Comparison of ENCODE assay signal across 8 mouse cellular contexts in genomic region chr10:29146858-29147640, GRCm38 (mm10). TPM values are rescaled to one million over a fixed set of nuclear protein-coding genes. Genes with fewer than 3 reads are reported as not detected.
DNase-seq lines count a peak whose midpoint lies in the region; ATAC-seq and TF ChIP-seq lines count a peak whose summit lies in the region.

No protein-coding gene starts in this region.

- intact Hi-C loops in heart, postnatal 14 days (cut with DNase I) = no loop called here

- H3K9me3 ChIP-seq in G1E (replicated peaks) = no peaks in the 10 kb centered on the region
- H3K9me3 ChIP-seq in forebrain, embryonic 16.5 days (ENCODE audit: control insufficient read depth, low read length) = no peaks in the 10 kb centered on the region
- H3K9me3 ChIP-seq in liver, embryonic 15.5 days (replicated peaks) = no peaks in the 10 kb centered on the region
- no peaks in the 10 kb centered on the region for H3K9me3 ChIP-seq in neural tube, embryonic 15.5 days (replicated peaks)

- peaks cover 4% of the 10 kb centered on the region for H3K36me3 ChIP-seq in G1E (replicated peaks)
- H3K36me3 ChIP-seq in forebrain, embryonic 16.5 days (ENCODE audit: control insufficient read depth, insufficient read depth) = peaks cover 9% of the 10 kb centered on the region
- no peaks in the 10 kb centered on the region for H3K36me3 ChIP-seq in liver, embryonic 15.5 days (replicated peaks)
- no peaks in the 10 kb centered on the region; the same call in 1 of the 2 replicates for H3K36me3 ChIP-seq in neural tube, embryonic 15.5 days

- peak overlapping the region; percentile 96 for H3K27ac ChIP-seq in forebrain, embryonic 16.5 days (ENCODE audit: low read length)
- H3K27ac ChIP-seq in liver, embryonic 15.5 days (replicated peaks) = no peak overlapping the region
- H3K27ac ChIP-seq in neural tube, embryonic 15.5 days (replicated peaks) = peak overlapping the region; percentile 94

- peak; percentile 76 for ATAC-seq in G1E (ENCODE audit: extremely low read depth, insufficient number of reproducible peaks, low FRiP score, poor library complexity, severe bottlenecking)
- ATAC-seq in forebrain, embryonic 16.5 days = peak; percentile 76
- ATAC-seq in liver, embryonic 15.5 days (ENCODE audit: insufficient read depth) = peak; percentile 70
- ATAC-seq in neural tube, embryonic 15.5 days (ENCODE audit: low FRiP score) = peak; percentile 82

- WGBS in forebrain, embryonic 16.5 days = under 1% methylated on average over 61 of the region's 65 CpGs
- WGBS in large intestine, adult 2 months = 2% methylated on average over 64 of the region's 65 CpGs
- 1% methylated on average over 63 of the region's 65 CpGs for WGBS in liver, embryonic 15.5 days (ENCODE audit: insufficient replicate concordance)
- under 1% methylated on average over 56 of the region's 65 CpGs for WGBS in neural tube, embryonic 15.5 days

- peak overlapping the region; percentile 92 for H3K9ac ChIP-seq in forebrain, embryonic 16.5 days (replicated peaks; ENCODE audit: low read depth, low read length)
- no peak overlapping the region for H3K9ac ChIP-seq in liver, embryonic 15.5 days
- H3K9ac ChIP-seq in neural tube, embryonic 15.5 days (replicated peaks) = peak overlapping the region; percentile 77

- H3K27me3 ChIP-seq in G1E (ENCODE audit: insufficient read depth, low read length) = peaks cover 8% of the 10 kb centered on the region; the same call in 1 of the 2 replicates
- H3K27me3 ChIP-seq in forebrain, embryonic 16.5 days (replicated peaks; ENCODE audit: control insufficient read depth, insufficient read depth, low read length) = no peaks in the 10 kb centered on the region
- H3K27me3 ChIP-seq in liver, embryonic 15.5 days = peaks cover 69% of the 10 kb centered on the region
- H3K27me3 ChIP-seq in neural tube, embryonic 15.5 days (replicated peaks) = no peaks in the 10 kb centered on the region

- peak overlapping the region; percentile 74 for H3K4me3 ChIP-seq in G1E (ENCODE audit: low read depth, low read length)
- peak overlapping the region; percentile 88 for H3K4me3 ChIP-seq in forebrain, embryonic 16.5 days (replicated peaks; ENCODE audit: low read length)
- H3K4me3 ChIP-seq in liver, embryonic 15.5 days (replicated peaks) = peak overlapping the region; percentile 37
- peak overlapping the region; percentile 76 for H3K4me3 ChIP-seq in neural tube, embryonic 15.5 days (replicated peaks)

- peaks cover 27% of the 10 kb centered on the region for H3K4me1 ChIP-seq in G1E (ENCODE audit: insufficient read depth, low read depth, low read length)
- peaks cover 30% of the 10 kb centered on the region for H3K4me1 ChIP-seq in forebrain, embryonic 16.5 days (replicated peaks; ENCODE audit: control insufficient read depth, insufficient read depth, low read length)
- H3K4me1 ChIP-seq in liver, embryonic 15.5 days (replicated peaks) = 0 out of 2 replicates have a peak, but pooled peaks cover 9% of the 10 kb centered on the region
- H3K4me1 ChIP-seq in neural tube, embryonic 15.5 days = peaks cover 39% of the 10 kb centered on the region

- TF ChIP-seq CTCF in G1E (IDR thresholded peaks at IDR 0.05; ENCODE audit: low read depth, low read length) = no peak

- peak overlapping the region; percentile 96 for H3K4me2 ChIP-seq in forebrain, embryonic 16.5 days (ENCODE audit: low read length)
- peak overlapping the region; percentile 62 for H3K4me2 ChIP-seq in liver, embryonic 15.5 days
- H3K4me2 ChIP-seq in neural tube, embryonic 15.5 days = peak overlapping the region; percentile 65

- DNase-seq in G1E (ENCODE audit: low spot score) = peak; percentile 77
- DNase-seq in cerebellum, adult 11-12 months = peak; percentile 85
- DNase-seq in heart, postnatal 14 days = peak; percentile 64 to 82
- peak; percentile 7 for DNase-seq in large intestine, adult 2 months (ENCODE audit: low read depth, low spot score)
- DNase-seq in thymus, postnatal 14 days = peak; percentile 46

RNA-seq across cellular contexts. Expression of gene Soga3, which starts 3.4 kb away (rescaled TPM):
- total RNA-seq in G1E (2014; fragmentation: Nextera tagmentation) (2.0 TPM in 2 replicates), G1E (2017) (1.3 and 2.2 TPM in 2 replicates)
- 11.7 and 17.6 TPM in 2 replicates for polyA plus RNA-seq in G1E (2012)
- polyA plus RNA-seq in forebrain, embryonic 16.5 days (2015; fragmentation: Nextera tagmentation; extraction: Ambion mirVana) = 101 and 106 TPM in 2 replicates
- not detected for total RNA-seq in heart, postnatal 14 days (2021)
- 0.33 and 0.40 TPM in 2 replicates for polyA plus RNA-seq in large intestine, adult 2 months (2012; rRNA removed)
- 0.08 and 0.10 TPM in 2 replicates for polyA plus RNA-seq in liver, embryonic 15.5 days (2015; fragmentation: Nextera tagmentation; extraction: Ambion mirVana)
- polyA plus RNA-seq in neural tube, embryonic 15.5 days (2015; fragmentation: Nextera tagmentation; extraction: Ambion mirVana) = 107 and 125 TPM in 2 replicates

RNA-seq across cellular contexts. Expression of gene Gm49353, which starts 51.7 kb away (rescaled TPM):
- total RNA-seq in G1E (2014; fragmentation: Nextera tagmentation) (not detected in 2 replicates), G1E (2017) (not detected in 2 replicates)
- not detected in 2 replicates for polyA plus RNA-seq in G1E (2012)
- polyA plus RNA-seq in forebrain, embryonic 16.5 days (2015; fragmentation: Nextera tagmentation; extraction: Ambion mirVana) = 16.3 and 18.5 TPM in 2 replicates
- total RNA-seq in heart, postnatal 14 days (2021) = not detected
- polyA plus RNA-seq in large intestine, adult 2 months (2012; rRNA removed) = 0.18 TPM in 1 of 2 replicates, not detected in the other
- polyA plus RNA-seq in liver, embryonic 15.5 days (2015; fragmentation: Nextera tagmentation; extraction: Ambion mirVana) = not detected in 2 replicates
- 6.1 and 8.5 TPM in 2 replicates for polyA plus RNA-seq in neural tube, embryonic 15.5 days (2015; fragmentation: Nextera tagmentation; extraction: Ambion mirVana)

Comparison
In these comparisons a context has a peak if more than half of its experiments do, and no peak if none do; other contexts are left out.
1. DNase-seq: peak in every context shown above with its lines; median percentile 85 in cerebellum, adult 11-12 months; 77 in G1E; 73 in heart, postnatal 14 days; 46 in thymus, postnatal 14 days; 7 in large intestine, adult 2 months.
2. H3K4me3 ChIP-seq: peak in every context shown above with its lines; median percentile 88 in forebrain, embryonic 16.5 days; 76 in neural tube, embryonic 15.5 days; 74 in G1E; 37 in liver, embryonic 15.5 days.